Comparison of ENCODE assay signal across 8 mouse cellular contexts in the genomic region with DNA sequence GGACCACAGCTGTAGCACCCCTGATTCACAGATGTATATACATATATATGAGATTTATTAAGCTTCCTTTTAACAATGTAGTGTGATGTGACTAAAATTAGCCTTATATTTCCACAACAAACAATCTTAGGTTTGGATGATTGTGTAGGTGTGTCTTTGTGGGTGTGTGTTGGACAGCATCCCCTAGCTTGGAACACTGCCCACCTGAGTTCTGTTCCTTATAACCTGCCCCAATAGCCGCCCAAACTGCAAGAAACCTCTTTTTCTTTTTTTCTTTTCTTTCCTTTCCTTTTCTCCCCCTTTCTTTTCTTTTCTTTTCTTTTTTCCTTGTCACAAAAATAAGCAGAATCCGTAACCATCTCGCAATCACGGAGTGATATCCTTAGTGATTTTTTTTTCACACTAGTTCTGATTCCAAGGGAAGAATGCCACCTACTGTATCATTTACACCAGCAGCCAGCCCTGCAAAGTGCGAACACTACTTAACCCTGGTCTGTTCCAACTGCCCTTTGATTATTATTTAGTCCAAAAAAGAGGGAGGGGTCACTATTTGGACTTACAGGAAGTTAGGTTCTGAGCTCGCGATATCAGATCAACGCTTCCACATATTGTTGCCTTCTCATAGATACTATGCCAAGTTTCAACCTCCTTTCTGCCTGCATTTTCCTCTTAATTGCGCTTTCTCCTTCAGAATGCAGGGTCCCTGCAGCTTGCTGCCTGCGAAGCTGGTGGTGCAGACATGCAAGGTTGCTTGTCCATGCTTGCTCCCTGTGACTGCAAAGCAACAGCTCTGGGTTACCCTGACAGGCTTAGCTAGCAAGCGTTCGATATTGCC. TPM values are rescaled to one million over a fixed set of nuclear protein-coding genes. Genes with fewer than 3 reads are reported as not detected.
DNase-seq lines count a peak whose midpoint lies in the region; ATAC-seq and TF ChIP-seq lines count a peak whose summit lies in the region.

No protein-coding gene starts in this region.

- intact Hi-C loops in heart, postnatal 14 days (cut with DNase I), result loop anchor here (2.0 kb wide), 1 partner anchor 429 kb away; no protein-coding TSS in a partner anchor

- peak overlapping the region; percentile 81 to 90 for H3K4me3 ChIP-seq in ES-E14 (ENCODE audit: insufficient read depth in 1 of 2, low read depth in 1 of 2, low read length in 2 of 2, poor library complexity in 1 of 2, severe bottlenecking in 1 of 2)
- peak overlapping the region; percentile 70 for H3K4me3 ChIP-seq in embryonic facial prominence, embryonic 12.5 days
- H3K4me3 ChIP-seq in intestine, embryonic 14.5 days (ENCODE audit: low read depth, low read length), result peak overlapping the region; percentile 64
- peak overlapping the region; percentile 59 for H3K4me3 ChIP-seq in liver, embryonic 15.5 days (replicated peaks)

- DNase-seq in heart, adult 9 months (ENCODE audit: low spot score in 2 of 2), result peak; percentile 16 to 19
- DNase-seq in heart, postnatal 14 days, result no peak
- DNase-seq in ES-E14 (ENCODE audit: low read depth, low spot score) (no peak), MN1 (ENCODE audit: low spot score) (no peak)
- no peak for DNase-seq in intestine, embryonic 14.5 days (ENCODE audit: low spot score)
- peak; percentile 30 for DNase-seq in skeletal muscle tissue, adult 2 months (ENCODE audit: low read depth, low spot score)

- H3K9ac ChIP-seq in ES-E14 (ENCODE audit: insufficient read depth, low read depth, low read length, poor library complexity, severe bottlenecking), result peak overlapping the region; percentile 74
- peak overlapping the region; percentile 63 for H3K9ac ChIP-seq in embryonic facial prominence, embryonic 12.5 days
- H3K9ac ChIP-seq in intestine, embryonic 14.5 days (ENCODE audit: low read length), result peak overlapping the region; percentile 48
- H3K9ac ChIP-seq in liver, embryonic 15.5 days, result peak overlapping the region; percentile 35

- peak; percentile 39 for ATAC-seq in embryonic facial prominence, embryonic 12.5 days (ENCODE audit: insufficient number of reproducible peaks, insufficient read depth, low FRiP score, low TSS enrichment)
- peak; percentile 33; the same call in 1 of the 2 replicates for ATAC-seq in intestine, embryonic 14.5 days (replicated peaks; ENCODE audit: low FRiP score, low TSS enrichment, low read depth)
- ATAC-seq in liver, embryonic 15.5 days (ENCODE audit: insufficient read depth), result peak; percentile 30; the same call in 1 of the 2 replicates

- H3K9me3 ChIP-seq in ES-E14 (ENCODE audit: control insufficient read depth, insufficient read depth, low read depth, low read length), result no peaks in the 10 kb centered on the region
- H3K9me3 ChIP-seq in embryonic facial prominence, embryonic 12.5 days, result no peaks in the 10 kb centered on the region
- H3K9me3 ChIP-seq in intestine, embryonic 14.5 days (ENCODE audit: control insufficient read depth, low read length), result no peaks in the 10 kb centered on the region
- H3K9me3 ChIP-seq in liver, embryonic 15.5 days (replicated peaks), result no peaks in the 10 kb centered on the region

- H3K4me2 ChIP-seq in embryonic facial prominence, embryonic 12.5 days (replicated peaks), result peak overlapping the region; percentile 92
- H3K4me2 ChIP-seq in intestine, embryonic 14.5 days (ENCODE audit: low read length), result peak overlapping the region; percentile 76
- peak overlapping the region; percentile 79 for H3K4me2 ChIP-seq in liver, embryonic 15.5 days

- no peak overlapping the region for H3K27ac ChIP-seq in ES-E14 (ENCODE audit: insufficient read depth, low read depth, low read length, poor library complexity, severe bottlenecking)
- no peak overlapping the region for H3K27ac ChIP-seq in embryonic facial prominence, embryonic 12.5 days
- H3K27ac ChIP-seq in intestine, embryonic 14.5 days (ENCODE audit: low read depth), result no peak overlapping the region
- H3K27ac ChIP-seq in liver, embryonic 15.5 days (replicated peaks), result no peak overlapping the region

- in situ Hi-C loops in ES-E14 (cut with MboI; ENCODE audit: low sequenced_read_pairs in 2 of 2, unreplicated experiment in 2 of 2), result no loop called here

- H3K4me1 ChIP-seq in ES-E14 (ENCODE audit: control insufficient read depth in 2 of 2, insufficient read depth in 2 of 2, low read length in 2 of 2, poor library complexity in 1 of 2), result peaks cover 0 to 2% of the 10 kb centered on the region in 2 experiments; a peak in 1 of 4 replicates
- H3K4me1 ChIP-seq in embryonic facial prominence, embryonic 12.5 days, result 0 out of 2 replicates have a peak, but pooled peaks cover 9% of the 10 kb centered on the region
- H3K4me1 ChIP-seq in intestine, embryonic 14.5 days (replicated peaks; ENCODE audit: control insufficient read depth, insufficient read depth, low read length), result peaks cover 9% of the 10 kb centered on the region
- peaks cover 18% of the 10 kb centered on the region for H3K4me1 ChIP-seq in liver, embryonic 15.5 days (replicated peaks)

- WGBS in embryonic facial prominence, embryonic 12.5 days, result 9% methylated on average over 12 of the region's 12 CpGs
- 6% methylated on average over 12 of the region's 12 CpGs for WGBS in intestine, embryonic 14.5 days
- 6% methylated on average over 12 of the region's 12 CpGs for WGBS in liver, embryonic 15.5 days (ENCODE audit: insufficient replicate concordance)

- no peaks in the 10 kb centered on the region for H3K36me3 ChIP-seq in ES-E14 (ENCODE audit: control insufficient read depth, insufficient read depth, low read length, poor library complexity, severe bottlenecking)
- no peaks in the 10 kb centered on the region for H3K36me3 ChIP-seq in embryonic facial prominence, embryonic 12.5 days
- H3K36me3 ChIP-seq in intestine, embryonic 14.5 days (ENCODE audit: control insufficient read depth, insufficient read depth, low read length), result no peaks in the 10 kb centered on the region
- no peaks in the 10 kb centered on the region for H3K36me3 ChIP-seq in liver, embryonic 15.5 days (replicated peaks)

- peaks cover 62% of the 10 kb centered on the region for H3K27me3 ChIP-seq in embryonic facial prominence, embryonic 12.5 days
- peaks cover 45% of the 10 kb centered on the region for H3K27me3 ChIP-seq in intestine, embryonic 14.5 days (replicated peaks; ENCODE audit: control insufficient read depth, insufficient read depth, low read length)
- H3K27me3 ChIP-seq in liver, embryonic 15.5 days, result peaks cover 79% of the 10 kb centered on the region

TF ChIP-seq in ES-E14, 5 proteins besides CTCF, POLR2A, EP300 and RAD21:
- TF ChIP-seq ZNF384 (IDR thresholded peaks at IDR 0.05; ENCODE audit: low read depth, low read length), result no peak
- TF ChIP-seq ZC3H11A (IDR thresholded peaks at IDR 0.05; ENCODE audit: borderline replicate concordance, low read depth, low read length), result no peak
- TF ChIP-seq CHD2 (IDR thresholded peaks at IDR 0.05; ENCODE audit: low read depth, low read length), result peak; percentile 36; the same call in 1 of the 2 replicates
- no peak for TF ChIP-seq MAFK (IDR thresholded peaks at IDR 0.05; ENCODE audit: insufficient read depth, low read depth, low read length)
TF ChIP-seq in ES-E14: peak in this region for 1.

RNA-seq across cellular contexts. Expression of a gene that starts 0.9 kb away (rescaled TPM):
- 10 to 100 TPM in 1 of 2 experiments, 1 to 10 TPM in 1; 9.3 to 11.2 TPM for total RNA-seq in heart, postnatal 14 days (2021)
- total RNA-seq in ES-E14 (2012; rRNA removed), result 0.31 and 0.42 TPM in 2 replicates
- 5.9 and 6.5 TPM in 2 replicates for polyA plus RNA-seq in embryonic facial prominence, embryonic 12.5 days (2016; fragmentation: Nextera tagmentation; extraction: Ambion mirVana)
- 1.9 and 3.0 TPM in 2 replicates for polyA plus RNA-seq in intestine, embryonic 14.5 days (2014; fragmentation: Nextera tagmentation; extraction: Ambion mirVana)
- polyA plus RNA-seq in liver, embryonic 15.5 days (2015; fragmentation: Nextera tagmentation; extraction: Ambion mirVana), result 0.18 and 0.38 TPM in 2 replicates

Comparison
In these comparisons a context has a peak if more than half of its experiments do, and no peak if none do; other contexts are left out.
1. DNase-seq: peak in heart, adult 9 months (2 of 2) and skeletal muscle tissue, adult 2 months (single experiment); none in heart, postnatal 14 days (0 of 2), ES-E14 (single experiment), intestine, embryonic 14.5 days (single experiment) and MN1 (single experiment).
2. Peak in every context shown above with its lines, with median percentiles within 50 percentile points of each other: H3K4me3 ChIP-seq, H3K9ac ChIP-seq, ATAC-seq and H3K4me2 ChIP-seq.